Mouse (Mus musculus) embryonic facial prominence, embryonic 10.5 days (tissue): ENCODE data around the gene Sfxn5. TPM values are rescaled to one million over a fixed set of nuclear protein-coding genes. Genes with fewer than 3 reads are reported as not detected.

Experiments
- DNase-seq: peaks from one replicate; pipeline ENCODE4 v3.0.0-alpha.2; 2017; ENCODE audit warnings: low spot score
- H3K27ac ChIP-seq: fragments of 300-500 bp; sonication (generic); replicated peaks from 2 replicates; pipeline ENCODE4 v1.5.1; 2016; ENCODE audit warnings: mild to moderate bottlenecking
- H3K27me3 ChIP-seq: fragments of 300-500 bp; sonication (generic); replicated peaks from 2 replicates; pipeline ENCODE4 v1.6.1; 2016; ENCODE audit warnings: low read depth, mild to moderate bottlenecking; ENCODE audit not compliant: poor library complexity, severe bottlenecking
- H3K36me3 ChIP-seq: fragments of 300-500 bp; sonication (generic); replicated peaks from 2 replicates; pipeline ENCODE4 v1.6.1; 2016; ENCODE audit warnings: mild to moderate bottlenecking, moderate library complexity
- H3K4me1 ChIP-seq: fragments of 300-500 bp; sonication (generic); 2 replicates; pipeline ENCODE4 v1.6.1; 2016
- H3K4me3 ChIP-seq: fragments of 300-500 bp; sonication (generic); 2 replicates; pipeline ENCODE4 v1.5.1; 2016; ENCODE audit warnings: mild to moderate bottlenecking, moderate library complexity
- H3K9me3 ChIP-seq: fragments of 300-500 bp; sonication (generic); 2 replicates; pipeline ENCODE4 v1.6.1; 2016; ENCODE audit warnings: mild to moderate bottlenecking
- WGBS: fragments of 180-500 bp; shearing (Covaris S2); methylation state at CpG from one replicate; pipeline ENCODE4 v1.1.7; 2016; 5-methylcytosine and 5-hydroxymethylcytosine counted together
- polyA plus RNA-seq: library from polyadenylated mRNA; unstranded; fragments of >200 nt; fragmentation: Nextera tagmentation; extraction: Ambion mirVana; gene quantifications from 2 replicates; pipeline ENCODE4 v1.2.1, GENCODE M21; 2016

The Sfxn5 gene
- polyA plus RNA-seq, 1 experiment from 2014 or later = 8.5 TPM

DNA sequence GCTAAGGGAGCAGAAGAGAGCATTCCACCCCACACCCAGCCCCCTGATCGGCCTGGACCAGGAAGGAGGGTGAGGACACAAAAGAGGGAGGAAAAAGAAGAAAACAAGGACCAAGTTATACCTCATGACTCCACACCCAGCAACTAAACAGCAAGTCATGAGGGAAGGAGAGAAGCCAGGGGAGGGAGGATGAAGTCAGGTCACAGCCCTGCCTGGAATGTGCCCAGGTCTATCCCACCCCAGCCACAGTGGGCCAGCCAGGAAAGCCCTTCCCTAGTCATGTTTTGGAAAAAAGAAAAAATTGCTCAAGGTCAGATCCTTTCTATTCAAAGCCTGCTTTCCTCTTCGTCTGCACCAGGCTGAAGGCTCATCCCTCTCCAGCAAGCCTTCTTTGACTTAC, 39.3 kb upstream of the Sfxn5 start:
- no peaks in the 10 kb centered on the region for H3K9me3 ChIP-seq
- peaks cover 11% of the 10 kb centered on the region for H3K4me1 ChIP-seq
- H3K27ac ChIP-seq = no peak overlapping the region
- H3K36me3 ChIP-seq = no peaks in the 10 kb centered on the region
- peaks cover 61% of the 10 kb centered on the region for H3K27me3 ChIP-seq
- DNase-seq = no peak
- H3K4me3 ChIP-seq = no peak overlapping the region
- WGBS = 70% methylated on average over 2 of the region's 2 CpGs

DNA sequence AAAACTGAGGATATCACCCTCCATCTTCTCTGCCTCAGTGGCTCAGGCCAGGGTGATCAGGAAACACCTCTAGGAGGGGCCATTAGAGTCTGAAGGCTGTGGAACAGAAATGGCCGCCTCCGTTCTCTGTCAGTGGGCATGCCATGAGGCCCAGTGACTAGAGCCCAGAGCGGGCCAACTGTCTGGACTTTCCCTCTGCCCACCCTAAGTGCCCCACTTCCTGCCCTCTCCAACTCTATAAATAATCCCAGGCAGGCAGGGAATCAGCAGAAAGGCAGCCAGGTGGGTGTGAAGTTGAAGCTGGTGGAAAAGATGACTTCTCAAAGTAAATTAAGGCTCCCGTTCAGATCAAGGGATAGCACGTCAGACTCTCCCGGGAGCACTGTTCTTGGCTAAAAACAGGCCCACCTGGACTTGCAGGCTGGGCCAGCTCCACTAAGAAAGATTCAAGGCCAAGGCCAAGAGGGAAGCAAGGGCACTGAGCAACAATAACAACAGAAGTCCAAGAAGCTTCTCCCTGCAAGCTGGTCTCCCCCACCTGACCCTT, 38.7 kb upstream of the Sfxn5 start:
- no peak for DNase-seq
- no peak overlapping the region for H3K27ac ChIP-seq
- H3K36me3 ChIP-seq = no peaks in the 10 kb centered on the region
- peaks cover 56% of the 10 kb centered on the region for H3K27me3 ChIP-seq
- peaks cover 11% of the 10 kb centered on the region for H3K4me1 ChIP-seq
- H3K9me3 ChIP-seq = no peaks in the 10 kb centered on the region
- 88% methylated on average over 6 of the region's 6 CpGs for WGBS
- no peak overlapping the region for H3K4me3 ChIP-seq

DNA sequence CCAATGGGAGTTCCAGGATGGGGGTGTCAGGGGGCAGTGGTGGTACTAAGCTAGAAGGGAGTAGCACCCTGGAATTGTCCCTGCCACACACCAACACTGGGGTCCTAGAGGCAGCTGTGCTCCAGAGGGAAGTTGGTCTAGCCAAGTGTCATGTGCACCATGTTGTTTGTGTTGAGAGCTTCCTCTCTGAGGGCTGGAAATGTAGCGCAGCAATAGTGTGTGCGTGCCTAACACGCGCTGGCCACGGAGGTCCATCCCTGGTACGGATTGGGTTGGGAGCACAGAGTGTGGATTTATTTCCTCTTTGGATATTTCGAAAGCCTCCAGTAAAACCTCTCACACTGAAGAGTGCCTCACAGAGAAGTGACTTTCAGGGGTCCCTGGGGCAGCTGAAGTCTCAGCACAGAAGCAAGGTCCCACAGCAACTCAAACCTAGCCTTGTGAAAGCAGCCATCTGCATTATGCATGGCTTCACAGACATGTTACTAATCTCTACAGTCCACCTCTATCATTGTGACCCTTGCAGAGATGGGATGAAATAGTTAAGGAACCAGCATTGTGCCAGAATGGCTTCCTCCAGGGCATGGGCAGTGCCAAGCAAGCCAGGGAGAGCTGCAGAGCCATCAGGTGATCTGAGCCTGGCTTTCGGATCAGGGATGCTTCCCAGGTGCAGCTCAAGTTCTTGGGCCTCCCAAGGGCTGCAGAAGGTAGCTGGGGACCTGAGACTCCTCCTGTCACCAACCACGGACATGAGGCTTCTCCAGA, 37.6 kb upstream of the Sfxn5 start:
- Histone ChIP-seq H3K36me3 (no peaks in the 10 kb centered on the region), H3K27ac (no peak overlapping the region), H3K4me3 (no peak overlapping the region), H3K4me1 (peaks cover 15% of the 10 kb centered on the region), H3K27me3 (peaks cover 46% of the 10 kb centered on the region), H3K9me3 (no peaks in the 10 kb centered on the region)
- DNase-seq = no peak
- 90% methylated on average over 9 of the region's 9 CpGs for WGBS

DNA sequence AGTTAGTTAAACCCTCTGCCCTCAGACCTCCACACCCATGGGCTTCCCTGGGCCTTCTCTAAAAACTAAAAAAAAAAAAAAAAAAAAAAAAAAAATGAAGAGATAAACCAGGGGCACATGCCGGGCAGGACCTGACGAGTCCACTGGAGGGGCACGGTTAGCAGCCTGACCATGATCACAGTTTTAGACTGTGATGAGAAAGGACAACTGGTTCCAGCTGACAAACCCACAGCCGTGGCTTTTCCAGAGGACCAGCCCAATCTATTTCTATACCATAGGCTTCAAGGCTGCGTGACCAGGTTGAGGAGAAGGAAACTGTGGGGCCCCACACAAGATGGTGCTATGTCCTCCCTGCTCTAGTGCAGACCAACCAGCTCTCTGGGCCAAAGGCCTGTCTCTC, 36.8 kb upstream of the Sfxn5 start:
- Histone ChIP-seq H3K27me3 (peaks cover 39% of the 10 kb centered on the region), H3K36me3 (no peaks in the 10 kb centered on the region), H3K9me3 (no peaks in the 10 kb centered on the region), H3K4me3 (no peak overlapping the region), H3K4me1 (peaks cover 15% of the 10 kb centered on the region), H3K27ac (no peak overlapping the region)
- 86% methylated on average over 5 of the region's 5 CpGs for WGBS
- DNase-seq = no peak

DNA sequence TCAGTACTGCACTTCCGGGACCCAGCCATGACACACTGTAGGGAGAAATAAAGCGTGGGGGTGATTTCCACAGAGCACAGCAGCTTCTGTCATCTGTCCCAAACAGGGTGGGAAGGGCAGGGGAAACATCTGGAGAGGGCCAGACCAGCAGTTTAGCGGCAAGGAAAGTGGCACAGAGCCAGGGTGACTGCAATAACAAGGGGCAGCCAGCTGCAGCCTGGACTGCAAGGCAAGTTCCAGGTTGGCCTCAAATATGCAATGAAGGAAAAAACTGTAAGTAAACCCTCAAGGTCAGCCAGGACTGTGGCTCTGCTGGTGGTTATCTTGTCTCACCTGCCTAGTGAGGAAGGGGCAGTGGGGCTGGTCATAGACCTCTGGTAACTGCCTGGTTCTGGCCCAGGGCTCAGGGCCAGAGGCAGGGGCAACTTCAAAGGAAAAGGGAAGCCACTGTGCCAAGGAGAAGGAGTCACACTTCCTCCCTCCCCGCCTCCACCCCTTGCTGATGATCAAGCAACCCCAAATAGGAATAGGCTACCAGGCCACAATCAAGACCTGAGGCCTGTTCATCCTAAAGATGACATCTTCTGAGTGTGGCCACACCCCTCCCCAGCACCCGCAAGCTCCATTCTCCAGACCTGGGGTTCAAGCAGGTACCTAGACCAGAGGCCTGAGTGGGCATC, 36.1 kb upstream of the Sfxn5 start:
- Histone ChIP-seq H3K27ac (no peak overlapping the region), H3K9me3 (no peaks in the 10 kb centered on the region), H3K4me1 (peaks cover 13% of the 10 kb centered on the region), H3K27me3 (peaks cover 39% of the 10 kb centered on the region), H3K36me3 (no peaks in the 10 kb centered on the region), H3K4me3 (no peak overlapping the region)
- DNase-seq = no peak
- 81% methylated on average over 5 of the region's 5 CpGs for WGBS

DNA sequence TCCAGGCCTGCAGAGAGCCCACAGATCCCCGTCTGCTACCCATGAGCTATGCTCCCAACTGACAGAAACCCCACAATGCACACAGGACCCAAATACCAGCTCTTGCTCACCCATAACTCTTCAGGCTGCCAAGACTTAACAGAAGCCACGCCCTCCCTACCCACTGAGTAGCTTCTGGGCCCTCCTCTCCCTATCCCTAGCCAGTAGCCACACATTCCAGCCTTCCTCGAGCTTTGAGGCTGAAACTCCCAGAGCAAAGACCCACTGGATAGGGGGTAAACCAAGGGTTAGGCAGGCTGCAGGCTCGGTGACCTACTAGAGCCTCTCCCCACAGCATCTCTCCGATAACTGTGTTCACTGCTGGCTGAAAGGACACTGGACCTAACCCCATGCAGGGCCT, 35.5 kb upstream of the Sfxn5 start:
- peaks cover 7% of the 10 kb centered on the region for H3K4me1 ChIP-seq
- no peaks in the 10 kb centered on the region for H3K36me3 ChIP-seq
- WGBS = 65% methylated on average over 5 of the region's 5 CpGs
- no peak overlapping the region for H3K27ac ChIP-seq
- DNase-seq = no peak
- H3K27me3 ChIP-seq = peaks cover 33% of the 10 kb centered on the region
- no peaks in the 10 kb centered on the region for H3K9me3 ChIP-seq
- H3K4me3 ChIP-seq = no peak overlapping the region

DNA sequence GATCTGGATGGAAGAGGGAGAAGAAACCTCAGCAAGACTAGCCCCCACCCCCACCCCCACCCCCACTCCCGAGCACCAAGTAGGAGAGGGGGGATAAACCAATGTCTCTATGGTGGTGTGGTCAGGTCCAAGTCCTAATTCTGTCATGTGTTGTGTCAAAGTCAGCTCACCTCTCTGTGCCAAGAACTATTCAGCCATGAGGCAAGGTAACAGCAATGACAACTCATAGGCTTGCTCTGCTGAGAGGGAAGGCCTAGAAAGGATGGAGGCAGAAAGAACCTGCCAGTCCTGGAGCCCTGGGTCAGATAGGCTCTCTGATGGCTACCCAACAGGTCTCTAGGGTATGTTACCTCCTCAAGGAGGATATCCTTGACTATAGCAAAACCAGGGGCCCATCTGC, 34.9 kb upstream of the Sfxn5 start:
- H3K27me3 ChIP-seq = peaks cover 27% of the 10 kb centered on the region
- H3K4me1 ChIP-seq = peaks cover 3% of the 10 kb centered on the region; the same call in 1 of the 2 replicates
- DNase-seq = no peak
- no peak overlapping the region for H3K4me3 ChIP-seq
- no peaks in the 10 kb centered on the region for H3K36me3 ChIP-seq
- no peaks in the 10 kb centered on the region for H3K9me3 ChIP-seq
- no peak overlapping the region for H3K27ac ChIP-seq
- 63% methylated on average over 1 of the region's 1 CpGs for WGBS

DNA sequence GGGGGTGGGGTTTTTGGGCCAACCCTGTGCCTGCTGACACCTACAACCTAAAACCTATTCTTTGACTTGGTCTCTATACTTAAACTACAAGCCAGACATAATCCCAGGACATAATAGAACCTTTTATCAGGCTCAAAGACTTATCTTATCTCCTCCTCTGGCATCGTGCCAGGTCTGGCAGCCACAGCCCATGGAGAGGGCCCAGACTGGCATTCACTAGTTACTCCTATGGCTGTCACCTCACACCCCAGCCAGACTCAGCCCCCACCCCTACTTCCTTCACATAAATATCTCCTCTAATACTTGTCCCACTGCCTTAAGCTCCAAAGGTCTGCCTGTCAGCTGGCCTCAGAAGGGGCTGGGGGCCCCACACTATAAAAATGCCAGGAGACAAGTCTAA, 33.2 kb upstream of the Sfxn5 start:
- H3K4me3 ChIP-seq = no peak overlapping the region
- DNase-seq = no peak
- 88% methylated on average over 1 of the region's 1 CpGs for WGBS
- no peaks in the 10 kb centered on the region for H3K36me3 ChIP-seq
- no peaks in the 10 kb centered on the region for H3K9me3 ChIP-seq
- H3K27me3 ChIP-seq = peaks cover 9% of the 10 kb centered on the region
- no peak overlapping the region for H3K27ac ChIP-seq
- peaks cover 3% of the 10 kb centered on the region; the same call in 1 of the 2 replicates for H3K4me1 ChIP-seq

DNA sequence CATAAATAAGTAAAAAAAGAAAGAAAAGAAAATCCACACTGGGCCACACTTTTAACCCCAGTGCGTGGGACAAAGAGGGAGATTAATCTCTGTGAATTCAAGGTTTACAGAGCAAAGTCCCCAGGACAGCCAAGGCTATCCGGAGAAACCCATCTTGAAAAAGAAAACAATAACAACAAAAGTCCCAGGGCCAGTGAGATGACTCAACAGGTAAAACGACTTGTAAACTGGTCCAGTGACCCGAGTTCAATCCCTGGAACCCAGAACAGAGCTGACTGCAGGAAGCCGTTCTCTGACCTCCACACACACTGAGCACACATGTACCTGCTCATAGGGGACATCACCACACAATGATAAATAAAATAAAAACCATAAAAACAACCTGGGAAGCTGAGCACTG, 31.2 kb upstream of the Sfxn5 start:
- Histone ChIP-seq H3K27ac (no peak overlapping the region), H3K36me3 (no peaks in the 10 kb centered on the region), H3K4me3 (no peak overlapping the region), H3K4me1 (peaks cover 3% of the 10 kb centered on the region; the same call in 1 of the 2 replicates), H3K27me3 (no peaks in the 10 kb centered on the region), H3K9me3 (no peaks in the 10 kb centered on the region)
- WGBS = 76% methylated on average over 5 of the region's 5 CpGs
- no peak for DNase-seq

DNA sequence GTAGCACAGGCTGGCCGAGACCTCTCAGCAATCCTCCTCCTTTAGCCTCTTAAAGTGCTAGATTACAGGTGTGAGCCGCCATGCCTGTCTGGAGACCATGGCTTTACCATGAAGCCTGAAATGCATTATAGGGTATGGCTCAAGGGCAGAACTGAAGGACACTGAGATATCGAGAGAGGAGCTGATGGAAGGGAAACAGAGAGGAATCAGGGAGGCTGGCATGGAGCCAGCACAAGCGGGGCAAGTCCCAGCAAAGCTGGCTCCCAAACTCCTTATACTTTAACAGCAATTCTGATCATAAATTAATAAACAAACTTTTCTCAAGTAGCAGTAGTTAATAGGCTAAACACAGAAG, 30.7 kb upstream of the Sfxn5 start:
- H3K9me3 ChIP-seq = no peaks in the 10 kb centered on the region
- 82% methylated on average over 4 of the region's 4 CpGs for WGBS
- H3K27ac ChIP-seq = no peak overlapping the region
- no peak overlapping the region for H3K4me3 ChIP-seq
- no peaks in the 10 kb centered on the region for H3K36me3 ChIP-seq
- H3K4me1 ChIP-seq = peaks cover 3% of the 10 kb centered on the region; the same call in 1 of the 2 replicates
- no peak for DNase-seq
- no peaks in the 10 kb centered on the region for H3K27me3 ChIP-seq

DNA sequence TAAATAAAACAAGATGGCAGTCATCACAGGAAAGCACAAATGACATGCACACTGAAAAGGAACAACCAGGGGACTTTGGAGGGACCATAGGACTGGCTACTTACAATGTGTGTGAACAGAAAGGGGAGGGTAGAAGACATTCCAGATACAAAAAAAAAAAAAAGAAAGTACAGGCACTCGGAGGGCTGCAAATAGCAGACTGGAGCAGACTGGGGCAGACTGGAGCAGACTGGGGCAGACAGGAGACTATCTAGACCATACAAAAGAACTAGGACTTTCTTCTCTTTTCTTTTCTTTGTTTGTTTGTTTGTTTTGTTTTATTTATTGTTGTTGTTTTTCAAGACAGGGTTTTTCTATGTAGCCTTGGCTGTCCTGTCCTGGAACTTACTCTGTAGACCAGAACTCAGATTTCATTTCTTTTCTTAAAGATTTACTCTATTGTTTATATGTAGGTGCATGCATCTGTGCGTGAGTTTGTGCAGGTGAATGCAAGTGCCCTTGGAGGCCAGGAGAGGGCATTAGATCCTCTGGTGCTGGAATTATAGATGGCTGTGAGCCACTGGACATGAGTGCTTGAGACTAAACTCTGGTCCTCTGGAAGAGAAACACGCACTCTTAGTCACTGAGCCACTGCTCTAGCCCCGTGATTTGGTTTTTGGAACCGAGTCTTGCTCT, 30.1 kb upstream of the Sfxn5 start:
- Histone ChIP-seq H3K4me3 (no peak overlapping the region), H3K4me1 (peaks cover 3% of the 10 kb centered on the region; the same call in 1 of the 2 replicates), H3K27ac (no peak overlapping the region), H3K27me3 (no peaks in the 10 kb centered on the region), H3K9me3 (no peaks in the 10 kb centered on the region), H3K36me3 (no peaks in the 10 kb centered on the region)
- DNase-seq = no peak
- 87% methylated on average over 5 of the region's 5 CpGs for WGBS

DNA sequence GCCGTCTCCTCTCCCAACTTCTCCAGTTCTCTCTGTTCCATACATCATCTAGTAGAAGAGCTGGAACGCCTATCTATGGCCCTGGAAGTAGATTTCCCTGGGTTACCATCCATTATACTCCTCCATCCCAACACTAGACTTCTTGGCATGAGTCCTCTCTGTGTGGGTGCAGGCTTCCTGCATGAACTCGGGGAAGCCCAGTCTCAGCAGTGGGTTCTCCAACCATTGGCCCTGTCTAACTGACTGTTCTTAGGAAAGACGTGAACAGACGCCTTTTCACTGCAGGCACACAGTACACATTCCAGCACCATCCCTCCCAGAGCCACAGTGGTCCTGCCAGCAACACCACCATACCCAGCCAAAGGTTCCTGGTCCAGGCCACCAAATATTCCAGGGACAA, 29.4 kb upstream of the Sfxn5 start:
- DNase-seq = no peak
- 87% methylated on average over 5 of the region's 5 CpGs for WGBS
- no peak overlapping the region for H3K27ac ChIP-seq
- H3K27me3 ChIP-seq = no peaks in the 10 kb centered on the region
- no peaks in the 10 kb centered on the region for H3K36me3 ChIP-seq
- H3K4me3 ChIP-seq = no peak overlapping the region
- H3K4me1 ChIP-seq = peaks cover 3% of the 10 kb centered on the region; the same call in 1 of the 2 replicates
- H3K9me3 ChIP-seq = no peaks in the 10 kb centered on the region
